Mouse (Mus musculus): ENCODE results near the gene Bmpr1b.

The Bmpr1b gene

GRCm38 (mm10) chr3:142040345-142040744 is 128.9 kb downstream of the Bmpr1b start:
- no peak for DNase-seq (ENCODE audit: low read depth)

GRCm38 (mm10) chr3:142034160-142034559 is 135.1 kb downstream of the Bmpr1b start:
- no peak for DNase-seq (ENCODE audit: low read depth)

DNA sequence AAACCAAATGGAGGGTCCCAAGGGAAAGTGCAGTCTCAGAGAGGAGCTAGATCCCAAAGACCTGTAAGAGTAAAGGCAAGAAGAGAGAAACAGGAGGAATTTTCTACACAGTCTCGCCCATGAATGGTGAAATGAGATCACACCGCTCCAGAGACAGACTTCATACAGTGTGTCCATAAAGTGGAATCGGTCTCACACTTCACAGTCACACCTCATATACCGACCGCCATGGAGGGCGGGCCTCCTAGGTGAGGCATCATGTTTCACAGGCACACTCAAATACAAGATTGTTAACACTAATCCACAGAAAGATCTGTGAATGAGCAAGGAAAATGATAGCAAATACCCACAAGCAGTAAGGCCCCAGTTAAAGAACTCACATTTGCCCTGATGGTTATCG is 149.5 kb downstream of the Bmpr1b start:
- DNase-seq (ENCODE audit: low read depth), result no peak

DNA sequence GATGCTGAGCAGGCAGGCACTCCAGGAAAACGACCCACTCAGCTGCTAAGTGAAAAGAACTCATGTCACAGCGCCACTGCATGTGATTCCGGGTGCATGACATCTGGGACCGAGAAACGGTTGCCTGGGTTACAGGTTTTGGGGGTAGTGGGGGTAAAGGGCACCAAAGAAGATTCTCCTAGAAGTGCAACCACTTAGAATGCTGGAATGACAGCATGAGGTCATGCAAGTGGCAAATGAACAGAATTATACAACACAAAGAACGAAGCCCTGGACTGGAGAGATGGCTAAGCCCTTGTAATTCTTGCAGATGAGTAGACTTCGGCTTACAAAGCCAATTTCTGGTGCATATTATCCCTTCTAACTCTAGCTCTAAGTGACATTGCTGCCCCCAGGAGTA is 184.7 kb downstream of the Bmpr1b start:
- DNase-seq (ENCODE audit: low read depth), result no peak

GRCm38 (mm10) chr3:141981613-141982432 is 187.4 kb downstream of the Bmpr1b start:
- no peak for DNase-seq (ENCODE audit: low read depth)

DNA sequence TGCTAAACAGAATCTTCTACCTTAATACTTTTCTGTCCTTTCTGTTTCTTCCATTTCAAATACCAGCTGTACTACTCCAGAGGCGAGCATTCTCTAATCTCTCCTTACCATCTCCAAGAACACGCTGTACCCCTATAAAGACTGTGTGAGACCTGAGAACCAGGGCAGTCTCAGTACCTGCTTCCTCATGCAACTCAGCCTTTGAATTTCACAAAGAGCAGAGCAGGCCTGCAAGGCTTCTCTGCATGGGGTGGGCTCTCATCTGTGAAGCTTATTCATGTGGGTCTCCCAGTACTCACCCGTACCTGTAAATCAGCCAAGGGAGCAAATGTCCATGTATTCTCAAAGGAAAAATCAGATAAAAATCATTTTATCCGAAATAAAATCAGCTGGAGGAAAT is 203.0 kb downstream of the Bmpr1b start:
- DNase-seq (ENCODE audit: low read depth), result no peak

DNA sequence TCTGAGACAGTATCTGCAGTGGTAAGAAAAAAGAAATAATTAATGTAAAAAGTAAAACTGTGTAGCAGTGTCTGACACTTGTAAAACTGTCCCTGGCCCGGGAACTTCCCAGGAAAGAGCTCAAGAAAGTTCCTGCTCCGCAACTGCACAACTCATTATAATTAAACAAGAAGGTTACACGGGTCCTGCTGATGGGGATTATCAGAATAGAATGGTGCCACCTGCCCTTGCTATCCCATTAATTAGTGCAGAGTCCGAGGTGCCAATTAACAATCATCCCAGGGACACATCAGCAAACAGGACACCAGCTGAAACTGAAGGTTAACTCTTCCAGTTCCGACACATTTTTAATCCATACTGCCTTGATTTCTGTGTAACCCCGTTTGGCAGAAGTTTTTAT is 216.3 kb downstream of the Bmpr1b start:
- no peak for DNase-seq (ENCODE audit: low read depth)

DNA sequence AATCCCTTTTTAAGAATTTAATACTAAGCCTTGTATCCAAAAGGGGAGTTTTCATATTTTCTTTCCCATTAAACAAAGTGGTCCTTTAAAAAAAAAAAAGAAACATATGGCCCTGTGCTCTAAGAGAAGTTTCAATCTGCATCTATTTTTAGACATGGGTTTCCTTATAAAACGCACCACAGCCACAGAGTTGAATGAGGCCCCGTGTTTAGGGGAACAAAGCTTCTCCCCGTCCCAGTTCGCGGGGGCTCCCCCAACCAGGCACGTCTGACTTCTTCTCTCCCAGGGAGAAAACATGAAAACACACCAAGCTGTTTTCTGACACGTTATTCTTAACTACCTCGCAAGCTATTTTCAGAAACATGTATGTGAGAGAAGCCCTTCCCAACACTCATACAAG is 218.6 kb downstream of the Bmpr1b start:
- DNase-seq (ENCODE audit: low read depth), result no peak

DNA sequence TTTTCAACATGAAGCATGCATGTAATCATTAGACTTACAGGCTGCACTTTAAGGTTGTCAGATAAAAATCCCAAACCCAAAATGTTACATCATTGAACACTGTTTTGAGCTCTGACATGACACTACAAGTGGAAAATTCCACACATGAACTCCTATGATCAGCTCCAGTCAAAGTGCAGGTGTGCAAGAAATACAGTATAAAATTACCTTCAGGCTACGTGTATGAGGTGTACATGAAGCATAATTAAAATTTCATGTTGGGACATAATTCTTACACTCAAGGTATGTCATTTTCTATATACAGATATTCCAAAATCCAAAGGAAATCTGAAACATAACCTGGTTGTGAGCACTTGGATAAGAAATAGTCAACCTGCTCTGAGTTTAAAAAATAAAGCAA is 220.7 kb downstream of the Bmpr1b start:
- DNase-seq (ENCODE audit: low read depth), result no peak

GRCm38 (mm10) chr3:141948096-141948495 is 221.1 kb downstream of the Bmpr1b start:
- DNase-seq (ENCODE audit: low read depth), result no peak

DNA sequence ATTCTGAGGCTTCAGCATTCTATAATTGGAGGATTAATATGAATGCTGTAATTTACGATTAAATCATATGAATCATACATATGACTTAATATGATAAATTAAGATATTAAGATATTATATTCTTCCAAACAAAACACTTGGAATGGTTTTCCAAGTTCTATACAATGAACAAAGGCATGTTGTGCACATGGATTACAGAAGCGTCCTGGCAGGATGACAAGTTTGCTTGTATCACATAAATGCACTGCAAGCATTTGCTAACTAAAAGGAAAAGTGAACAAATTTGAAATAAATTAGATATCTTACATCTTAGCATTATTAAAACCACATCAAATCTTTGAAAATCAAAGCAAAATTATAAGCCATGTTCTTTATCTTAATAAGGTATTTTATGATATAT is 222.4 kb downstream of the Bmpr1b start:
- DNase-seq (ENCODE audit: low read depth), result no peak

GRCm38 (mm10) chr3:141943317-141943742 is 225.9 kb downstream of the Bmpr1b start:
- DNase-seq (ENCODE audit: low read depth), result no peak

- DNase-seq (ENCODE audit: low read depth), result no peak
Observed at GRCm38 (mm10) chr3:141940207-141940606, 229.0 kb downstream of the Bmpr1b start.

- no peak for DNase-seq (ENCODE audit: low read depth)
Observed at GRCm38 (mm10) chr3:141936594-141937272, 232.5 kb downstream of the Bmpr1b start.

DNA sequence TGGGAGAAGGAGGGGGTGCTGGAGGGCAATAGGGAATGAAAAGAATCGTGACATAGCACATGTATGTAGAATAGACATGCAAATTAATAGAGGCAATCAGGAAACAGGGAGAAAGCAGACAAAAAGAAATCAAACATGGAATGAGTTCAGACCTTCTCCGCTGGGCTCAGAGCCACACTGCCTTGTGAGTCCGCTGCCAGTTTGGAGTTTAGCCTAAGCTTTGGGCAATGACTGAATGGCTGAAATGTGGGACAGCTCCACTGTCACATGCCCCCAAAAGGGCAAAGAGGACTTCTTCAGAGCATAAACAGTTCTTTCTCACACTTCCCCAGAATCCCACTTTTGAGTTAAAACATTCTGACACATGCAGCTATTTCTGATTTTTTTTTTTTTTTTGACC is 236.3 kb downstream of the Bmpr1b start:
- DNase-seq (ENCODE audit: low read depth), result no peak

DNA sequence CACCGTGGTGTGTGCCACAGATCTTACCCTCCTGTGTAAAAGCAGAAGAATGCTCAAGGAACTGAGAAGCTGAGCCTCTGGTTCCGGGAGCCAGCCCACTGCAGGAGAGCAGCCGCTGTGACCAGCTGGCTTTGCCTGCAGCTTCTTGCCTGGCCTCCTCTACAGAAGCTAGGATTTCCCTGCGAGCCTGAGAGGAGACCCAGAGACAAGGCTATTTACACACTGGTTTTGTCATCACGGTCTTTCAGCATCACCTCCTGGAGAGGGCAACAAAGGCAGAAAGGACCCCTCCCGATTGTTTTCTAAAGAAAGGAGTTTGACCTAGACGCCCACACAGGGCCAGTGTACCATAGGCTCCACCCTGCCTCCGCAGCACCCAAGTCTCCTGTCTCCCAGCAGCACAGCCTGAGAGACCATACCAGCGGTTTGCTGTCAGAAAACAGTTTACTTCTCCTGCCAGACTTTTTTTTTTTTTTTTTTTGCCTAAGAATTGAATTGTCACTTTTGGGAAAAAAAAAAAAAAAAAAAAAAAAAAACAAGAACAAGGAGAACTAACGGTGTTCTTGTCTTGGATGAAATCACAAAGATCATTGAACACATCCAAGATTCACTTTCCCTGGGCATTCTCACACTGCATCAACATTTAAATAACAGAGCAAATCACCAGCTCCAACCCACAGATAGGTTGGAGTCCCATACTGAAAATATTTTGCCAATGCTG is 237.7 kb downstream of the Bmpr1b start:
- no peak for DNase-seq (ENCODE audit: low read depth)

- DNase-seq (ENCODE audit: low read depth), result no peak
Observed at GRCm38 (mm10) chr3:141923442-141923841, 245.8 kb downstream of the Bmpr1b start.

GRCm38 (mm10) chr3:141921161-141921560 is 248.1 kb downstream of the Bmpr1b start:
- DNase-seq (ENCODE audit: low read depth), result no peak

DNA sequence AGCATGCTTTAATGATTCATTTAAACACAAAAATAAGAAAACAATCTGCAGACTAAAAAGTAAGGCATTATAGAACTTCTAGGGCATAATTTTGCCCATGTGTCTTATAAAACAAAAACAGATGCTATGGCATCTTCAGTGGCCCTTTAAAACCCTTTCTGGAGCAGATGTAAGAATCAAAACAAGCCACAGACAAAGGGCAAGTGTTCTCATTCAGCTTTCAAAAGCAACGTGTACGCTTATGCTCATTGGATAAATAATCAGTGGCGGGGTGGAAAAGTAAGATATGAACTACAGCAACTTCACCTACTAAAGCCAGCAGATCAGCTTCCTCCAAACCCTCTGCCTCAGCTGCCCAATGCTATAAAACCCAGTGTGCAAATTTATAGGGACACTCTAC is 249.6 kb downstream of the Bmpr1b start:
- DNase-seq (ENCODE audit: low read depth), result no peak

DNA sequence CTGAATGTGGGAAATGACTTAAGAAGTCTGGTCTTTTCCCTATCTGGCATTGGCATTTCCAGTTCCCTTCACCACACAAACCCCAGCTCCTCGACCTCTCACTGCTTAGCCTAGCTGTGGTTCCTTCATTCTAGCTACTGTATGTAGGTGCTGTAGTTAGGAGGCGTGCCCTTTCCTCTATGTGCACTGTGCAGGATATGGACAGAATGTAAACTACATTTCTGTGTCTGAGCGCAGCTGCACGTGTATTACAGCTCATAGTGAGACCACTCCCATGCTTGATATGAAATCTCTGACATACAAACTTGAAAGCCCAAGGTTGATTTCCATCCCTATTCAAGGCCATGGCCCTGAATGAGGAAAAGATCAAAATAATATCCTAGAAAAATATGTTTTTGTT is 252.1 kb downstream of the Bmpr1b start:
- DNase-seq (ENCODE audit: low read depth), result no peak

GRCm38 (mm10) chr3:141915995-141916394 is 253.2 kb downstream of the Bmpr1b start:
- no peak for DNase-seq (ENCODE audit: low read depth)

DNA sequence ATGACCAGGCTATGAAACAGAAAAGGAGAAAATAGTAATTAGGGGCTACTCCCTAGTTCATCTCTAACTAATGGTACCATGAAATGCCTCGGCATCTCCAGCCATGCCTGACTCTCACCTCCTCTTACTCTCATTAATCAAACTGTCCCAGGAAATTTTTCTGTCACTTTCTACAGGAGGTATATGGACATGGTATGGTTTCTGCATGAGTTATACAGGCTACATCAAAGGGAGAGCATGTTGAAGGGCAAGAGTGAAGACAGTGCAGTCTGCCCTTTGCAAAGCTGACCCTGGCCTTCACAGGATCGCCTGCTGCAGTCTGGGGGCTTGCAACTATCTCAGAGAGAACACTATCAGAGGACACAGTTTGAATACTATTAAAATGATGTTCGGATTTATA is 254.6 kb downstream of the Bmpr1b start:
- no peak for DNase-seq (ENCODE audit: low read depth)

GRCm38 (mm10) chr3:141909136-141909535 is 260.1 kb downstream of the Bmpr1b start:
- DNase-seq (ENCODE audit: low read depth), result no peak
